Mouse (Mus musculus) embryonic facial prominence, embryonic 12.5 days (tissue): ENCODE data around the gene Coro2b. TPM values are rescaled to one million over a fixed set of nuclear protein-coding genes. Genes with fewer than 3 reads are reported as not detected.
A peak's percentile ranks its signal among the peaks of the same experiment; 100 is the strongest.

Experiments
- ATAC-seq: fragments of 200-750 bp; cut with Nextera tagmentation; 2 replicates; pipeline ENCODE4 v1.8.0; 2017; ENCODE audit not compliant: insufficient number of reproducible peaks, insufficient read depth, low FRiP score, low TSS enrichment
- H3K27ac ChIP-seq: fragments of 300-500 bp; sonication (generic); 2 replicates; pipeline ENCODE4 v1.5.1; 2016; ENCODE audit warnings: mild to moderate bottlenecking
- H3K27me3 ChIP-seq: fragments of 300-500 bp; sonication (generic); 2 replicates; pipeline ENCODE4 v1.6.1; 2016; ENCODE audit warnings: mild to moderate bottlenecking, moderate library complexity
- H3K36me3 ChIP-seq: fragments of 300-500 bp; sonication (generic); 2 replicates; pipeline ENCODE4 v1.6.1; 2016; ENCODE audit warnings: mild to moderate bottlenecking
- H3K4me1 ChIP-seq: fragments of 300-500 bp; sonication (generic); 2 replicates; pipeline ENCODE4 v1.6.1; 2016
- H3K4me2 ChIP-seq: fragments of 300-500 bp; sonication (generic); replicated peaks from 2 replicates; pipeline ENCODE4 v1.6.1; 2016; ENCODE audit warnings: mild to moderate bottlenecking, moderate library complexity
- H3K4me3 ChIP-seq: fragments of 300-500 bp; sonication (generic); 2 replicates; pipeline ENCODE4 v1.5.1; 2016; ENCODE audit warnings: mild to moderate bottlenecking
- H3K9ac ChIP-seq: fragments of 300-500 bp; sonication (generic); 2 replicates; pipeline ENCODE4 v1.6.1; 2016; ENCODE audit warnings: mild to moderate bottlenecking, moderate library complexity
- H3K9me3 ChIP-seq: fragments of 300-500 bp; sonication (generic); 2 replicates; pipeline ENCODE4 v1.6.1; 2016; ENCODE audit warnings: mild to moderate bottlenecking, moderate library complexity
- WGBS: fragments of 180-500 bp; shearing (Covaris S2); methylation state at CpG from one replicate; pipeline ENCODE4 v1.1.7; 2016; 5-methylcytosine and 5-hydroxymethylcytosine counted together
- polyA plus RNA-seq: library from polyadenylated mRNA; unstranded; fragments of >200 nt; fragmentation: Nextera tagmentation; extraction: Ambion mirVana; gene quantifications from 2 replicates; pipeline ENCODE4 v1.2.1, GENCODE M21; 2016

The Coro2b gene
- polyA plus RNA-seq, 1 experiment from 2014 or later, result 12.9 TPM

DNA sequence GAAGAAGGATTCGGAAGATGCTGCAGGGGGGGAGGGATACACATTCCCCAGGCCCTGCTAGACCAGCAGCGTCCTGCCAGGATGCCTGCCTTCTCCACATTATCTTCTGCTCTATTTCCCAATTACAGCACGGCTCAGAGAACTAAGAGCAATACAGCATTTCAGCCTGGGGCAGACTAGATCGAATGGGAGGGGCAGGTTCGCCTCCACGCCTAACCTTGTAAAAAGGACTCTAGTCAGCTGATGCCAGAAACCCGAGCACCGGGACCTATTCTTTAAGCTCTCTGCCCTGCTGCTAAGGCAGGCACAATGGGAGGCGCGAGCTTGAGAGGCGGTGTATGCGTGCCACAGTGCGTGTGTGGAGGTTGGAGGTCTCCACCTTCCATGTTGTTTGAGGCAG lies 67.7 kb downstream of the Coro2b start:
- H3K4me3 ChIP-seq, result no peak overlapping the region
- peaks cover 12% of the 10 kb centered on the region; the same call in 1 of the 2 replicates for H3K4me1 ChIP-seq
- H3K36me3 ChIP-seq, result no peaks in the 10 kb centered on the region
- 36% methylated on average over 13 of the region's 13 CpGs for WGBS
- H3K27ac ChIP-seq, result no peak overlapping the region
- ATAC-seq, result peak; percentile 37; the same call in 1 of the 2 replicates
- no peaks in the 10 kb centered on the region for H3K27me3 ChIP-seq
- no peaks in the 10 kb centered on the region for H3K9me3 ChIP-seq
- no peak overlapping the region for H3K9ac ChIP-seq
- H3K4me2 ChIP-seq, result no peak overlapping the region

GRCm38 (mm10) chr9:62467413-62467784 lies 69.4 kb downstream of the Coro2b start:
- WGBS, result 63% methylated on average over 1 of the region's 1 CpGs
- H3K9ac ChIP-seq, result no peak overlapping the region

DNA sequence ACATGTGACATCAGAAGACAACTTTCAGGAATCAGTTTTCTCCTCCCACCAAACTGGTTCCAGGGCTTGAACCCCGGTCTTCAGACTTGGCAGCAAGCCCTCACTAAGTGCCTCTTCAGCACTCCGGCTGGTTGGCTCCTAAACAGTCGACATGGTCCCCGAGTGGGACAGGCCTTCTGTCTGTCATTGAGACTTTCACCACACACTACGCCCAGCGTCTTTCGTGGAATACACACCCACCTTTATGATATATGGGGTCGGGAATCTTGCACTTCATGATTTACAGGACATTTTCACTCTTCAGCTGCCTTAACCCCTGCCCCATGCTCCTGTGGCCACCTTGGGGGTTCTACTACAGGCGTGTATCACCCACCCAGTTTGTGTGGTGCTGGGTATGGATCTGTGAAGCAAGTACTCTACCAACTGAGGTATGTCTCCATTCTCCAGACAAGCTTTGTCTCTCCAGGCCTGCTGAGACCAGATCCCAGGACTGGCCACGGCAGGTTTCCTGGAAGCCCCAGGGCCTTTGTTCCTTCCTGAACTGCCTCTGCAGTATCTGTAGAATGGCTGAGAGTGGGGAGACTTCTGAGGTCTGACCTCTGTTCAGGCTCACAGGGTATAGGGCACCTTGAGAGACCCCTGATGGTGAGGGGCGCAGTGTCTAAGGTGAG lies 70.0 kb downstream of the Coro2b start:
- Histone ChIP-seq H3K9me3 (no peaks in the 10 kb centered on the region), H3K4me2 (no peak overlapping the region), H3K4me1 (peaks cover 12% of the 10 kb centered on the region; the same call in 1 of the 2 replicates), H3K27me3 (no peaks in the 10 kb centered on the region), H3K27ac (no peak overlapping the region), H3K4me3 (no peak overlapping the region), H3K9ac (no peak overlapping the region), H3K36me3 (no peaks in the 10 kb centered on the region)
- WGBS, result 83% methylated on average over 11 of the region's 11 CpGs
- ATAC-seq, result no peak

More at GRCm38 (mm10) chr9:62467413-62467784, 69.4 kb downstream of the Coro2b start:
- H3K36me3 ChIP-seq, result no peaks in the 10 kb centered on the region
- H3K4me3 ChIP-seq, result no peak overlapping the region
- no peaks in the 10 kb centered on the region for H3K9me3 ChIP-seq
- peaks cover 12% of the 10 kb centered on the region; the same call in 1 of the 2 replicates for H3K4me1 ChIP-seq
- ATAC-seq, result no peak
- no peak overlapping the region for H3K27ac ChIP-seq
- no peak overlapping the region for H3K4me2 ChIP-seq
- H3K27me3 ChIP-seq, result no peaks in the 10 kb centered on the region

DNA sequence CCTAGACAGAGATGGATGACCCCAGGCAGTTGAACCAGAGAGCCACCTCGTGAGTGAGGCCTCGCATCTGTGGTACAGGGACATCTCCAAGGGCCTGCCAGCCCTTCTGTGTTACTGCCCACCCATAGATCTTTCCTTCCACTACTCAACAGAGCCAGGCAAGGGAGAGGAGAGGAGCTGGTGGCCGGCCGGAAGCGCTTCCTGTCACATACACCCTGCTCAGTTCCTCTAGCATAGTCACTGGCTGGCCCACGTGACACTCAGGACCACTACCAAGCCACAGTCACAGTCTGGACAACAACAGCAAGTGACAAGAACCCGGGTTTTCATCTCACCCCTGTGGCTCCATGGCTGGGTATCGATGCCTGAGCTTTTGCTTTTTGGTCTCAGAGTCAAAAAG lies 70.8 kb downstream of the Coro2b start:
- Histone ChIP-seq H3K36me3 (no peaks in the 10 kb centered on the region), H3K27me3 (no peaks in the 10 kb centered on the region), H3K27ac (no peak overlapping the region), H3K9ac (no peak overlapping the region), H3K9me3 (no peaks in the 10 kb centered on the region), H3K4me3 (no peak overlapping the region), H3K4me1 (peaks cover 12% of the 10 kb centered on the region; the same call in 1 of the 2 replicates), H3K4me2 (no peak overlapping the region)
- no peak for ATAC-seq
- WGBS, result 78% methylated on average over 8 of the region's 8 CpGs

GRCm38 (mm10) chr9:62464727-62465126 lies 72.1 kb downstream of the Coro2b start:
- ATAC-seq, result no peak
- no peak overlapping the region for H3K4me3 ChIP-seq
- no peaks in the 10 kb centered on the region for H3K36me3 ChIP-seq
- H3K27me3 ChIP-seq, result no peaks in the 10 kb centered on the region
- no peak overlapping the region for H3K9ac ChIP-seq
- no peak overlapping the region for H3K4me2 ChIP-seq
- 70% methylated on average over 10 of the region's 10 CpGs for WGBS
- no peak overlapping the region for H3K27ac ChIP-seq
- H3K4me1 ChIP-seq, result peaks cover 12% of the 10 kb centered on the region; the same call in 1 of the 2 replicates
- no peaks in the 10 kb centered on the region for H3K9me3 ChIP-seq

- Histone ChIP-seq H3K36me3 (no peaks in the 10 kb centered on the region), H3K4me1 (no peaks in the 10 kb centered on the region), H3K9ac (no peak overlapping the region), H3K27me3 (no peaks in the 10 kb centered on the region), H3K4me3 (no peak overlapping the region), H3K4me2 (no peak overlapping the region), H3K9me3 (no peaks in the 10 kb centered on the region), H3K27ac (no peak overlapping the region)
- WGBS, result 75% methylated on average over 1 of the region's 1 CpGs
- no peak for ATAC-seq
Measured at GRCm38 (mm10) chr9:62461766-62462165, 75.1 kb downstream of the Coro2b start.

- H3K36me3 ChIP-seq, result no peaks in the 10 kb centered on the region
- ATAC-seq, result no peak
- WGBS, result 78% methylated on average over 8 of the region's 8 CpGs
- peaks cover under 1% of the 10 kb centered on the region for H3K4me1 ChIP-seq
- no peak overlapping the region for H3K9ac ChIP-seq
- H3K9me3 ChIP-seq, result no peaks in the 10 kb centered on the region
- H3K27me3 ChIP-seq, result no peaks in the 10 kb centered on the region
- no peak overlapping the region for H3K4me2 ChIP-seq
- no peak overlapping the region for H3K4me3 ChIP-seq
- no peak overlapping the region for H3K27ac ChIP-seq
Measured at GRCm38 (mm10) chr9:62461095-62461494, 75.7 kb downstream of the Coro2b start.

DNA sequence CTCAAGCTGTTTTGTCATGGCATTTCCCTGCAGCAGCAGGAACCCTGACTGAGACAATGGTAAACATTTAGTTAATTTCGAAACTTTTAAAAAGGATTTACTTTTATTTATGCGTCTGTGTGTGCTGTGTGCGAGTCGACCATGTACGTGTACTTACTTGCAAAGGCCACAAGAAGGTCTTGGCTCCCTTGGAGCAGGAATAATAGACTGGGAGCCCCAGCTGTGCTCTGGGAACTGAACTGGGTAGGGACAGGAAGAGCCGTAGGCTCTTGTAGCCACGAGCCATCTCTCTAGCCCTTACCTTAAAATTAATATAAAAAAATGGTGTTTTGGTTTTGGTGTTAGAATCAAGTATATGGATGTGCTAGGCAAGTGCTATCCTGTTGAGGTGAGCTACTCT lies 76.8 kb downstream of the Coro2b start:
- Histone ChIP-seq H3K27ac (no peak overlapping the region), H3K4me3 (no peak overlapping the region), H3K4me1 (peaks cover 11% of the 10 kb centered on the region), H3K9ac (no peak overlapping the region), H3K27me3 (no peaks in the 10 kb centered on the region), H3K9me3 (no peaks in the 10 kb centered on the region), H3K36me3 (no peaks in the 10 kb centered on the region), H3K4me2 (no peak overlapping the region)
- WGBS, result 84% methylated on average over 7 of the region's 7 CpGs
- no peak for ATAC-seq

- Histone ChIP-seq H3K4me2 (no peak overlapping the region), H3K9me3 (no peaks in the 10 kb centered on the region), H3K36me3 (no peaks in the 10 kb centered on the region), H3K27ac (no peak overlapping the region), H3K4me3 (no peak overlapping the region), H3K9ac (no peak overlapping the region), H3K27me3 (no peaks in the 10 kb centered on the region), H3K4me1 (peaks cover 11% of the 10 kb centered on the region)
- whole genome bisulfite sequencing, result 79% methylated on average over 3 of the region's 3 CpGs
- ATAC-seq, result no peak
Measured at GRCm38 (mm10) chr9:62458457-62458856, 78.4 kb downstream of the Coro2b start.

DNA sequence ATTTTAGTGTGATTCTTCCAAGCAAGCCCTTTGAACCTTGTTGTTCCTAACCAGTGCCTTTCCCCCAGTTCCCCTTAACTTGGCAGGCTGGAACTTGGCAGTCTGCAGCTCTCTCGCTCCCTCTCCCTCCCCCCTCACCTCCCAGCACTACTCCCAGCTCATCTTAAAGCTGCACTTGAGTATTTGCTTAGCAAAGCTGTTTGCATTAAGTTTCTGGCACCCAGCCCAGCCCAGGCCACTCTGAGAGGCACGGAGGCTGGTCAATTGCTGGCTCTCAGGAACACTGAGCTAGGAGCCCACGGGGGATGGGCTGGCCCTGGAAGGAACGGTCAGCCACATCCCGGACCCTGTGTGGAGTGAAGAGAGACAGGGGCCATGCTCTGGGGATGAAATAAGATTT lies 80.8 kb downstream of the Coro2b start:
- H3K9ac ChIP-seq, result no peak overlapping the region
- no peak overlapping the region for H3K4me3 ChIP-seq
- no peaks in the 10 kb centered on the region for H3K9me3 ChIP-seq
- peaks cover 5% of the 10 kb centered on the region; the same call in 1 of the 2 replicates for H3K36me3 ChIP-seq
- H3K4me2 ChIP-seq, result no peak overlapping the region
- no peaks in the 10 kb centered on the region for H3K27me3 ChIP-seq
- WGBS, result 29% methylated on average over 5 of the region's 5 CpGs
- peaks cover 14% of the 10 kb centered on the region for H3K4me1 ChIP-seq
- peak; percentile 73 for ATAC-seq
- peak overlapping the region; percentile 65; the same call in 1 of the 2 replicates for H3K27ac ChIP-seq

GRCm38 (mm10) chr9:62455210-62455969 lies 81.5 kb downstream of the Coro2b start:
- 72% methylated on average over 8 of the region's 8 CpGs for WGBS
- H3K9ac ChIP-seq, result no peak overlapping the region
- ATAC-seq, result no peak
- peaks cover 14% of the 10 kb centered on the region for H3K4me1 ChIP-seq
- H3K4me3 ChIP-seq, result no peak overlapping the region
- H3K9me3 ChIP-seq, result no peaks in the 10 kb centered on the region
- peaks cover 5% of the 10 kb centered on the region; the same call in 1 of the 2 replicates for H3K36me3 ChIP-seq
- no peaks in the 10 kb centered on the region for H3K27me3 ChIP-seq
- H3K27ac ChIP-seq, result peak overlapping the region; percentile 65; the same call in 1 of the 2 replicates
- H3K4me2 ChIP-seq, result no peak overlapping the region
